Mouse (Mus musculus) ES-E14 (cell line): Measurements from ENCODE around the gene Msi2. TPM values are rescaled to one million over a fixed set of nuclear protein-coding genes. Genes with fewer than 3 reads are reported as not detected.

Source experiments
- DNase-seq: peaks from one replicate; pipeline ENCODE4 v3.0.0-alpha.2; 2013; ENCODE audit warnings: low read depth, low spot score
- H3K27ac ChIP-seq: 2 replicates; pipeline ENCODE4 v1.5.1; 2012; ENCODE audit warnings: low read depth, mild to moderate bottlenecking, low read length, moderate library complexity, mixed read lengths; ENCODE audit not compliant: poor library complexity, insufficient read depth, severe bottlenecking
- H3K36me3 ChIP-seq: 2 replicates; pipeline ENCODE4 v1.6.1; 2012; ENCODE audit warnings: mild to moderate bottlenecking, low read length, moderate library complexity, mixed read lengths; ENCODE audit not compliant: control insufficient read depth, poor library complexity, insufficient read depth, severe bottlenecking
- H3K4me1 ChIP-seq, 2 experiments: fragments of 150-350 bp in 1 of 2; sonication (generic) in 1 of 2; 2 replicates each; pipeline ENCODE4 v1.6.1; 2012; ENCODE audit warnings: low read length in 2 of 2, mild to moderate bottlenecking in 1 of 2, mixed read lengths in 1 of 2; ENCODE audit not compliant: control insufficient read depth in 2 of 2, insufficient read depth in 2 of 2, poor library complexity in 1 of 2
- H3K4me3 ChIP-seq, 2 experiments: fragments of 150-350 bp in 1 of 2; sonication (generic) in 1 of 2; 2 replicates each; pipeline ENCODE4 v1.5.1; 2012; ENCODE audit warnings: low read length in 2 of 2, low read depth in 1 of 2, mild to moderate bottlenecking in 1 of 2, mixed read lengths in 1 of 2; ENCODE audit not compliant: insufficient read depth in 1 of 2, poor library complexity in 1 of 2, severe bottlenecking in 1 of 2
- H3K9ac ChIP-seq: 2 replicates; pipeline ENCODE4 v1.6.1; 2012; ENCODE audit warnings: low read depth, mild to moderate bottlenecking, low read length, mixed read lengths; ENCODE audit not compliant: poor library complexity, insufficient read depth, severe bottlenecking
- H3K9me3 ChIP-seq: fragments of 150-350 bp; sonication (generic); 2 replicates; pipeline ENCODE4 v1.6.1; 2012; ENCODE audit warnings: low read depth, mild to moderate bottlenecking, low read length; ENCODE audit not compliant: control insufficient read depth, insufficient read depth
- CHD2 ChIP-seq: IDR thresholded peaks from 2 replicates; pipeline ENCODE4 v1.6.1; 2014; ENCODE audit warnings: mild to moderate bottlenecking, low read depth, low read length, inconsistent platforms
- HCFC1 ChIP-seq: IDR thresholded peaks from 2 replicates; pipeline ENCODE4 v1.6.1; 2012; ENCODE audit warnings: low read length, inconsistent platforms, borderline replicate concordance; ENCODE audit not compliant: insufficient read depth
- MAFK ChIP-seq: IDR thresholded peaks from 2 replicates; pipeline ENCODE4 v1.6.1; 2014; ENCODE audit warnings: mild to moderate bottlenecking, low read depth, low read length, inconsistent platforms; ENCODE audit not compliant: insufficient read depth
- ZC3H11A ChIP-seq: IDR thresholded peaks from 2 replicates; pipeline ENCODE4 v1.6.1; 2012; ENCODE audit warnings: low read depth, mild to moderate bottlenecking, inconsistent platforms, low read length, borderline replicate concordance
- ZNF384 ChIP-seq: IDR thresholded peaks from 2 replicates; pipeline ENCODE4 v1.6.1; 2012; ENCODE audit warnings: low read depth, low read length, inconsistent platforms
- in situ Hi-C, 2 experiments: fragments of 600-800 bp; cut with MboI; formaldehyde crosslinking; loops; one replicate each; pipeline ENCODE4 v1.15.1; 2025; ENCODE audit warnings: low sequenced_read_pairs in 2 of 2, inconsistent platforms in 1 of 2; ENCODE audit not compliant: unreplicated experiment in 2 of 2
- total RNA-seq: library from RNA; depleted of rRNA; stranded (reverse); fragments of 300-350 nt; gene quantifications from 2 replicates; pipeline ENCODE4 v1.2.3, GENCODE M21; 2012

Gene Msi2
- total RNA-seq, 1 experiment, result 66.4 TPM

DNA sequence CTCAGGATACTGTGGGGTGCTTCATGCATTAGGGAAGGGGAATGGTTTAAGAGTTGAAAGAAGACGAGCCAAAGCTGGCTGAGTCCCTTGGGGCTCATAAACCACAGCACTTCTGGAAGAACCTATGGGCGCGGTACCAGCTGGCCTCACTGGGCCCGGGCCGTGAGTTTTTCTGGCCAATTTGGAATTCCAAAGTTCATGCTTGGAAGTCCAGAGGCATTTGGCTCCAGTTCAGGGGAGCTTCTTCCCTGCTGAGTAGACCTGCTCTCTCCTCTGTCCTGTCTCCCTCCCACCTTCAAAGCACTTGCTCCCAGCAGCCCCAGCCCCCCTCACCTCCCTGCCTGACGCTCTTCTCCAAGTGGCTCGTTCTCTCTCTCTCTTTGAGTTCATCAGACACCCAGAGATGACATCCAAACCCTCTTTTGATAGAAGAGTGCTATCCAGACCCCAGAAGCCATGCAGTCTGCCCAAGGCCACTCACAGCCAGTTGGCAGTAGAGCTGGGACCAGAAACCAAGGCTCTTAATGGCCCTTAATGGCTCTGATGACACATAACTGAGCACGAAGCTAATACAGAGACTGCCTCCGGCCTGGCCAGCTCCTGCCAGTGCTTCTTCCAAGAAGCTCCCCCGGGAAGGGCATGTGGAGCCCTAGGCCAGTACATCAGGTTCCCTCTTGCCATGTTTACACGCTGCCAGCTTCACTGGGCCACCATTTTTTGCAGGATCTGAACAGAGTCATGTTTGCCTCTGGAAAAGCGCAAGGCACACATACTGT, 204.0 kb downstream of the Msi2 start:
- no peaks in the 10 kb centered on the region for H3K9me3 ChIP-seq
- H3K4me3 ChIP-seq, result no peak overlapping the region
- peaks cover 4% of the 10 kb centered on the region; the same call in 1 of the 2 replicates for H3K36me3 ChIP-seq
- in situ Hi-C loops, result no loop called here
- peaks cover 10 to 22% of the 10 kb centered on the region in 2 experiments for H3K4me1 ChIP-seq
- H3K27ac ChIP-seq, result no peak overlapping the region
- TF ChIP-seq ZNF384 (no peak), MAFK (no peak), HCFC1 (no peak), ZC3H11A (no peak), CHD2 (no peak)
- H3K9ac ChIP-seq, result no peak overlapping the region
- no peak for DNase-seq

DNA sequence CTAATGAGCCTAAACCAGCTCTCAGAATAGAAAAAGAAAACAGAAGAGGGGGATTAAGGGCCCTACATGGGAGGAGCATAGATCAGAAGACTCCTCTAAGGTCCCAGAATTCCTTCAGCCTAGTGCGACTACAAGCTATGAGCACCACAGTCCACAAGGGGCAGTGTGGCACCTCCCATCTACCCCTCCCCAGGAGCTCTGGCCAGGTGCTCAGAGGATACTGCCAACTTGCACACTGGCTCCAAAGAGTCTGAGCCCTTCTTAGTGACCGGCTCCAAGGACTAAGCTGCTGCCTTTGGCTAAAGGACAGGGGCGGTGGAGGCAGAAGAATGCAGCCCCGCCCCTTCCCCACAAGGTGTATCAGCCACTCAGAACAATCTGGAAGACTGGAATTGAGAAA, 205.7 kb downstream of the Msi2 start:
- peaks cover 6% of the 10 kb centered on the region; the same call in 1 of the 2 replicates for H3K36me3 ChIP-seq
- H3K9me3 ChIP-seq, result no peaks in the 10 kb centered on the region
- no peak overlapping the region for H3K9ac ChIP-seq
- DNase-seq, result peak; percentile 60
- H3K4me1 ChIP-seq, result peaks cover 4 to 20% of the 10 kb centered on the region in 2 experiments; a peak in 3 of 4 replicates
- H3K27ac ChIP-seq, result no peak overlapping the region
- in situ Hi-C loops, result no loop called here
- no peak overlapping the region for H3K4me3 ChIP-seq
- TF ChIP-seq CHD2 (no peak), MAFK (no peak), ZC3H11A (peak; percentile 33; the same call in 1 of the 2 replicates), ZNF384 (no peak), HCFC1 (no peak)

DNA sequence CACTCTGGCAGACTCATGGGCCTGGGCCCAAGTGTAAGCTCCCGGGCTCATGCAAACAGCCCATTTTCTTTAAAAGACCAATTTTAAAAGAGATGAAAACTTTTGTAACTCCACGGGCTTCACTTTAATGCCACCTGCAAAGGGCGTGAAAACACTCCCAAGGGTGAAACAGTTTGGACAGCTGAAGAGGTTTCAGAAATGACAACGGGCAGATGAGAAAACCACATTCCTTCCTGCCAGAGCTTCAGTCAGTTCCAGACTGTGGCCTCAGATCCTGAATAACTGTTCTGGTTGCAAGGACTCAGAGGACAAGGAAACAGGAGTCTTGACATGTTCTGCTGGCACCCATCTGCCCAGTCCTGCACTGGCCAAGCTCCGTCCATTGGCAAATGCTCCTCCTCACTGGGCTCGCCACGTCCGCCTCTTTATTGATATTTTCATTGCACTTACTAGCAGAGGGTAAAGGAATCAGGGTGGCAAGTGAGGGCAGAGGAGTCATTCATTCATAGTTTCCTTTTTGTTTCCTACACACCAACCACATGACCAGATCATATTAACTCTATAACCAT, 207.9 kb downstream of the Msi2 start:
- H3K27ac ChIP-seq, result no peak overlapping the region
- peaks cover 5% of the 10 kb centered on the region; the same call in 1 of the 2 replicates for H3K36me3 ChIP-seq
- H3K9me3 ChIP-seq, result no peaks in the 10 kb centered on the region
- TF ChIP-seq ZNF384 (no peak), HCFC1 (no peak), MAFK (no peak), CHD2 (no peak), ZC3H11A (no peak)
- no peak overlapping the region for H3K9ac ChIP-seq
- H3K4me3 ChIP-seq, result no peak overlapping the region
- in situ Hi-C loops, result no loop called here
- H3K4me1 ChIP-seq, result peaks cover 1 to 14% of the 10 kb centered on the region in 2 experiments; a peak in 3 of 4 replicates
- DNase-seq, result no peak

DNA sequence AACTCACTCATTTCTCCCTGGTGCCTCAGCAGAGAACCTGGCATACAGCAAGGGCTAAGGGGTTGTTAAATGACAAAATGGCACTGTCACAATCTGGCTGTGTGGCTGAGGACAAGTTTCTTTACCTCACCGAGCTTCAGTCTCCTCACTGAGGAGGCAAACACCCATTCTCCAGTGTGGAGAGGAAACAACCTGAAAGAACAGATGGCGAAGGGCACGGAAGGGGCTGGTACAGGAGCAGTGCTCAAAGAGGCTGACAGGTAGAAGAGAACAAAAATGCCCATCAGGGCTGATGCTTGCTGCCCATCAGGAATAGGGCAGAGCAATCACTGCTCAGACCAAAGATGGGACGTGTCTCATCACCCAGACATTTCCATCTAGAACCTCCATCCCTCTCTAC, 208.8 kb downstream of the Msi2 start:
- peaks cover 1 to 14% of the 10 kb centered on the region in 2 experiments; a peak in 3 of 4 replicates for H3K4me1 ChIP-seq
- TF ChIP-seq MAFK, result no peak
- TF ChIP-seq HCFC1, result no peak
- no peak for TF ChIP-seq ZNF384
- TF ChIP-seq ZC3H11A, result no peak
- DNase-seq, result no peak
- no peak overlapping the region for H3K9ac ChIP-seq
- in situ Hi-C loops, result no loop called here
- H3K36me3 ChIP-seq, result peaks cover 5% of the 10 kb centered on the region; the same call in 1 of the 2 replicates
- H3K27ac ChIP-seq, result no peak overlapping the region
- H3K9me3 ChIP-seq, result no peaks in the 10 kb centered on the region
- H3K4me3 ChIP-seq, result no peak overlapping the region
